Mouse (Mus musculus): ENCODE results near the gene Oas1d.
"Not testable (repeated sequence)": the region's sequence is repeated elsewhere in the genome, so short reads cannot be mapped to it uniquely, and the experiment has no call there.

Oas1d gene

GRCm38 (mm10) chr5:120902056-120902455, 12.3 kb upstream of the Oas1d start:
- no peak for DNase-seq (ENCODE audit: low spot score)

- not testable (repeated sequence) for DNase-seq (ENCODE audit: low spot score)
Observed at GRCm38 (mm10) chr5:120906791-120907733, 7.3 kb upstream of the Oas1d start, which contains the start of gene Oas1a. Gene Oas1a, minus strand, starts transcription at chr5:120907521.

- DNase-seq (ENCODE audit: low spot score), result no peak
Observed at GRCm38 (mm10) chr5:120908196-120908920, 6.0 kb upstream of the Oas1d start.

- DNase-seq (ENCODE audit: low spot score), result not testable (repeated sequence)
Observed at GRCm38 (mm10) chr5:120919156-120919935, 5.0 kb downstream of the Oas1d start.

- no peak for DNase-seq (ENCODE audit: low spot score)
Observed at GRCm38 (mm10) chr5:120920296-120920695, 6.0 kb downstream of the Oas1d start.

- DNase-seq (ENCODE audit: low spot score), result no peak
Observed at GRCm38 (mm10) chr5:120923969-120924368, 9.6 kb downstream of the Oas1d start.

- DNase-seq (ENCODE audit: low spot score), result not testable (repeated sequence)
Observed at GRCm38 (mm10) chr5:120924520-120924919, 10.2 kb downstream of the Oas1d start.

- not testable (repeated sequence) for DNase-seq (ENCODE audit: low spot score)
Observed at GRCm38 (mm10) chr5:120926311-120926710, 12.0 kb downstream of the Oas1d start.

GRCm38 (mm10) chr5:120927036-120927435, 12.7 kb downstream of the Oas1d start:
- no peak for DNase-seq (ENCODE audit: low spot score)

GRCm38 (mm10) chr5:120933966-120934365, 19.6 kb downstream of the Oas1d start:
- no peak for DNase-seq (ENCODE audit: low spot score)

GRCm38 (mm10) chr5:120937841-120938240, 23.5 kb downstream of the Oas1d start:
- DNase-seq (ENCODE audit: low spot score), result no peak

- no peak for DNase-seq (ENCODE audit: low spot score)
Observed at GRCm38 (mm10) chr5:120938586-120938985, 24.2 kb downstream of the Oas1d start.

GRCm38 (mm10) chr5:120942076-120942475, 27.7 kb downstream of the Oas1d start:
- DNase-seq (ENCODE audit: low spot score), result no peak

- DNase-seq (ENCODE audit: low spot score), result no peak
Observed at GRCm38 (mm10) chr5:120952242-120952770, 38.0 kb downstream of the Oas1d start.

GRCm38 (mm10) chr5:120953974-120954373, 39.6 kb downstream of the Oas1d start:
- no peak for DNase-seq (ENCODE audit: low spot score)

GRCm38 (mm10) chr5:120961004-120961403, 46.7 kb downstream of the Oas1d start:
- DNase-seq (ENCODE audit: low spot score), result no peak

GRCm38 (mm10) chr5:120966156-120966555, 51.8 kb downstream of the Oas1d start:
- no peak for DNase-seq (ENCODE audit: low spot score)

- DNase-seq (ENCODE audit: low spot score), result no peak
Observed at GRCm38 (mm10) chr5:120966894-120967293, 52.6 kb downstream of the Oas1d start.

- no peak for DNase-seq (ENCODE audit: low spot score)
Observed at GRCm38 (mm10) chr5:120967355-120968133, 53.2 kb downstream of the Oas1d start.

GRCm38 (mm10) chr5:120968134-120968532, 53.8 kb downstream of the Oas1d start:
- DNase-seq (ENCODE audit: low spot score), result no peak

GRCm38 (mm10) chr5:120968799-120969198, 54.5 kb downstream of the Oas1d start:
- no peak for DNase-seq (ENCODE audit: low spot score)

All from urinary bladder, postnatal 10 days (tissue).